Mouse (Mus musculus): ENCODE data around the gene Skil.

Gene Skil

GRCm38 (mm10) chr3:31083507-31084245, 11.2 kb upstream of the Skil start:
- no peak for DNase-seq (ENCODE audit: low spot score)

DNA sequence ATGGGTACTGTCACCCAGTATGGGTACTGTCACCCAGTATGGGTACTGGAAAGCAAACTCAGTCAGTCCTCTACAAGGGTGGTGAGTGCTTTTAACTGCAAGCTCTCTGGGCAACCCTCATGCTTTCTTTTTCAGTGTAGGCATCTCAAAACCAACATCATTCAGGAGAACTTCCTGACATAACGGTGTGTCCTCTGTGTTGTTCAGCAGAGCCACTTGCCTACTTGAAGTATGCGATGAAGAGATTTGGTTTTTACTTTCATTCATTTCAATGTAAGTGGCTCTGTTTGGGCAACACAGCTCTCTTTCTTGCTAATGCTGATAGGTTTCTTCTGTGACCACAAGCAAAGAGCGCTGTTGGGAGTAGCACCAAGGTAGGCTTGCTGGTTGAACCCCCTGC, 9.9 kb upstream of the Skil start:
- no peak for DNase-seq (ENCODE audit: low spot score)

DNA sequence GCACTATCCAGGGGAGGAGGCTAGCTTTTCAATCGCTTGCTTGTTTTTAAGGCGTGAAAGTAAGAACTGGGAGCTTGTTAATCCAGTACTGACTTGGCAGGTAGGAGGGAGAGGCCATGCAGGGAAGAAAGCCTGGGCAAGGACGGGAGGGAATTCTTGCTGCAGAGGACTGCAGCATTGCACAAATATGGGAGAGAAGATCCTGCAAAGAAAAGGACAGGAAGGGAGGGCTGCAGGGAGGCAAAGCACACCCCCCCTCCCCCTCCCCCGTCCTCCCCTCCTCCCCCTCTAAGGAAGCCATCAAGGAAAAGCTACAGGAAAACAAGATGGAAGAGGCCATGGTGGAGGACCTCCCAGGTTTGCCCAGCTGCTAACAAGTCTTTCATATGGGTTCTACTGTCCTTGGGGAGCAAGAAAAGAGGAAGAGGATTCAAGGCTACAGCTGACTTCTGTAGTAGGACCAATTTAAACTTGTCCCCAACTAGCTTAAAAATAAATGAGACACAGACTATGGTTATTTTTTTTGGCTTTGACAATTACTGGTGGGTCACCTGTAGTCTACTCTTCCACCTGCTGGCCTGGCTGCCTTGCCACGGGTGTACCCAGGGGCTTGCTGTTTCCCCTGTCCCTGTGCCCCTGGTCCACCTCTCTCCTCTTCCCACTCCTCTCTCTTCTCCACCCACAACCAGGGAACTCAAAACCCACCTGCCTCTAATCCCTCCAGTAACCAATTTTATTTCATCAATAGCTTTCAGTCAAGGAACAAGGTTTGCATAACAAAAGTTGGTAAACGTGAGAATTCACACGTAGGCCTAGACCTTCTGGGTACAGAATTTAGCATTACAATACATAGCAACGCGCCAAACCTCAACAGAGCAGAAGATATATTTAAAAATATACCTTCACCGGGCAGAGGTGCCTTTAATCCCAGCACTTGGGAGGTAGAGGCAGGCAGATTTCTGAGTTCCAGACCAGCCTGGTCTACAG, 5.8 kb upstream of the Skil start:
- DNase-seq (ENCODE audit: low spot score) = no peak

GRCm38 (mm10) chr3:31089956-31090355, 4.9 kb upstream of the Skil start:
- DNase-seq (ENCODE audit: low spot score) = no peak

- peak; percentile 25 for DNase-seq (ENCODE audit: low spot score)
These were observed 1.7 kb upstream of the Skil start for GRCm38 (mm10) chr3:31093196-31093595.

GRCm38 (mm10) chr3:31093627-31094351, 1.1 kb upstream of the Skil start:
- DNase-seq (ENCODE audit: low spot score) = peak; percentile 58

DNA sequence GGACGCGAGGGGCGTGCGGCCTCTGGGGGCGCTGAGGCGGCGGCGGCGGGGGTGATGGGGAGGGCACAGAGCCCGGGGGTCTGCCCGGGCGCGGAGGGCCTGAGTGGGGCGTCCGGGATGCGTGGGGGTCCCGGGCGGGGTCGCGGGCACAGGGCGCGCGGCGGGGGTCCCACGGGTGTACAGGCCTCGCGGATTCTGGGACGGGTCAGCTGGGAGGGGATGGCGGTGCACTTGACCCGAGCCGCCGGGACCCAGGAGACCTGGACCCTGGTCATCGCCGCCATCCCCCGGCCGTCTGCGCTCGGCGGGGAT, 277 bp downstream of the Skil start:
- no peak for DNase-seq (ENCODE audit: low spot score)

- DNase-seq (ENCODE audit: low spot score) = peak; percentile 26
These were observed 765 bp downstream of the Skil start for GRCm38 (mm10) chr3:31095491-31096154.

DNA sequence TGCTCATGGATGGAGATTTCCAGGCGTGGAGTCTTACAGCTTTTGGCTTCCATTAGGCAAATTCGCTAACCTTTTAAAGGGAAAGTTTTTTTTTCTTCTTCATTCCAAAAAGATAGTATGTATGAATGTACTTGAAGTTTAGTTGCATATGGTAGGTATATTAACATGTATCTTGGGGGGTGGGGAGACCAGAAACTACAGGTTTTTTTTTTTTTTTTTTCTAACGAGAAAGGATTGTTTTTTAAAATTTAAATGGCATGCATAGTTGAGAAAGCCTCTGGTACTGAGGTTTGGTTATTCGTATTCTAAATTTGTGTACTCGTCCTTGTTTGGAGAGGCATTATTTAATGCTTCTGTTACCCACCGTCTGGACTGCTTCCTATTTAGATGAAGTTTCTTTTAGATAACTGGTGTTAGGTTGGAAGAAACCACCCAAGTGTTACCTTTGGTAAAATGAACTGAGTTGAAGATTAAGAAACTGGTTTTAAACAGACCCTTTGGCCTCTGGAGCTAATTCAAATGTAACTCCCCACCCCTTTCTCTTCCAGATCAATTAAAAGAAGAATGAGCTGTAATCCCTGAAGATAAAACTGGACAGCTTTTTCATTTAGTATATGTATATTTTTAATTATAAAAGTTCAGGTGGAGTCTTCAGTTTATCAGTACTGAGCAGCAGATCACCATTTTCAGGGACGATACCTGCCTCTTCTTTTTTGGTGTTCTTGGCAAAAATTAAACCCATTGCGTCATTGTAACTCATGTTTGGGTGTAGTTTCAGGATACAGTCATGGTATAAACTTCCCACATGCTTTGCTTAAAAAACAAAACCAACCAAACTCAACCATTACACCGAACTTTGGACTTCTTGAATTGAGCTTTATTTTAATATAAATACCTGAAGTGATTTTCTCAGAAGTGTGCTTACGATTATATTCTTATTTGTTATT, 1.6 kb downstream of the Skil start:
- DNase-seq (ENCODE audit: low spot score) = no peak

- no peak for DNase-seq (ENCODE audit: low spot score)
These were observed 2.4 kb downstream of the Skil start for GRCm38 (mm10) chr3:31097102-31097720.

GRCm38 (mm10) chr3:31097976-31098375, 3.1 kb downstream of the Skil start:
- no peak for DNase-seq (ENCODE audit: low spot score)

- no peak for DNase-seq (ENCODE audit: low spot score)
These were observed 3.7 kb downstream of the Skil start for GRCm38 (mm10) chr3:31098556-31098955.

GRCm38 (mm10) chr3:31100026-31100425, 5.2 kb downstream of the Skil start:
- no peak for DNase-seq (ENCODE audit: low spot score)

DNA sequence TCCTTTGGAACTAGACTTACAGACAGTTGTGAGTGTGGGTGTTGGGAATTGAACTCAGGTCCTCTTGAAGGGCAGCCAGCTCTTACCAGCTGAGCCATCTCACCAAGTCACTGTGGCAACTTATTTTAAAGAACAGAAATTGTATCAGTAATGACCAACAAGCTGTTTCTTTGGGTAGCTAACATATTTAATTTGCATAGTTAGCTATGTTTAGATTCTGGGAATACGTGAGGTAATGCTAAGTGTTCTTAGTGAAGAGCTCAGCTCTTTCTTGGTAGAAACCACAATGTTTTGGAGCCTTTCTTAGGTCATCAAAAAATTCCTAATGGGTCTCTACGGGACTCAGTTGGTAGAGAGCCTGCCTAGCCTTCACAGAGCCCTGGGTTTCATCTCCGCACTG, 5.9 kb downstream of the Skil start:
- no peak for DNase-seq (ENCODE audit: low spot score)

- DNase-seq (ENCODE audit: low spot score) = no peak
These were observed 10.1 kb downstream of the Skil start for GRCm38 (mm10) chr3:31104936-31105335.

DNA sequence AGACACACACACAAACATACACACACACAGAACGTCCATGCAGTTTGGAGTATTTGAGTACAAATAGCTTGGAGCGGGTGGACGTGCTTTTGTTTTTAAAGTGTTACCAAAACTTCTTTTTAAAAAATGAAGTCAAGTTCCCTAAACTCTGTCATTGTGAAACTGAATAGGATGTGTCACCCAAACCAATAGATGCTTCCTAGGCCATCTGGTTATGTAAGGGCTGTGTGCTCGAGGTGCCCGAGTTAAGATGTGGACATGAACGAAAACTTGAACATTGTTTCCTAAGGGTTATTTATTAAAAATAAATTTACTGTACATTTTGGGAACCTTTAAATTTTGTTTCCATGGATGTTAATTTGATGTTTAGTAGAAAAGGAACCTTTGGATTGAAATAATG, 11.7 kb downstream of the Skil start:
- no peak for DNase-seq (ENCODE audit: low spot score)

DNA sequence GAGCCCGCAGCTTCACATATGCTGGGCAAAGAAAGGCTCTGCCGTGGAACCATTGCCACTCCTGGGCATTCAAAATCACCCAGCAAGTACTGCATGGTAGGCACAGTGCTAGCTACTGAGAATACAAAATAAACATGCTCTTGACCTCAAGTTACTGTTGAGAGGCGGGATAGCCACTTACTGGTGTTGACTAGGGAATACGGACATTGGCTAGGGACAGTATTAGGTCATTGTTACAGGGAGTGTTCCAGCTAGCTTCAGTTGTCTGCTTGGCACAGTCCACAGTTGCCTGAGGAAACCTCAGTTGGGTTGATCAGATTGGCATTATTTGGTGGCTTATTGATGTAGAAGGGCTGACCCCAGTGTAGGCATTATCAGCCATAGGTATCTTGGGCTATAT, 12.8 kb downstream of the Skil start:
- no peak for DNase-seq (ENCODE audit: low spot score)

- no peak for DNase-seq (ENCODE audit: low spot score)
These were observed 14.2 kb downstream of the Skil start for GRCm38 (mm10) chr3:31109108-31109507.

- DNase-seq (ENCODE audit: low spot score) = no peak
These were observed 28.2 kb downstream of the Skil start for GRCm38 (mm10) chr3:31123098-31123497.

GRCm38 (mm10) chr3:31126303-31126702, 31.4 kb downstream of the Skil start:
- no peak for DNase-seq (ENCODE audit: low spot score)
